Mouse (Mus musculus) liver, embryonic 14.5 days (tissue): ENCODE measurements around the gene Trio. TPM values are rescaled to one million over a fixed set of nuclear protein-coding genes. Genes with fewer than 3 reads are reported as not detected.
A peak's percentile ranks its signal among the peaks of the same experiment; 100 is the strongest.

ENCODE experiments used
- ATAC-seq: fragments of 200-750 bp; cut with Nextera tagmentation; 2 replicates; pipeline ENCODE4 v1.8.0; 2017; ENCODE audit warnings: moderate number of reproducible peaks, mild to moderate bottlenecking, moderate library complexity; ENCODE audit not compliant: insufficient read depth
- DNase-seq, 3 experiments: peaks; one replicate each; pipeline ENCODE4 v3.0.0-alpha.2; 2012 to 2013; ENCODE audit warnings: low read depth in 3 of 3, low spot score in 3 of 3
- H3K27ac ChIP-seq: fragments of 300-500 bp; sonication (generic); 2 replicates; pipeline ENCODE4 v1.5.1; 2014; ENCODE audit warnings: moderate library complexity, mild to moderate bottlenecking, control low read depth, inconsistent platforms
- H3K27me3 ChIP-seq: fragments of 300-500 bp; sonication (generic); 2 replicates; pipeline ENCODE4 v1.6.1; 2014; ENCODE audit warnings: mild to moderate bottlenecking, low read length, moderate library complexity; ENCODE audit not compliant: control insufficient read depth, insufficient read depth
- H3K36me3 ChIP-seq: fragments of 300-500 bp; sonication (generic); replicated peaks from 2 replicates; pipeline ENCODE4 v1.6.1; 2014; ENCODE audit warnings: low read depth; ENCODE audit not compliant: control insufficient read depth, insufficient read depth
- H3K4me1 ChIP-seq, 2 experiments: fragments of 200-500 bp in 1 of 2; fragments of 300-500 bp in 1 of 2; sonication (generic) in 1 of 2; replicated peaks; 2 replicates each; pipeline ENCODE4 v1.6.1; 2012 to 2014; ENCODE audit warnings: antibody characterized with exemption in 1 of 2, inconsistent platforms in 1 of 2, low read length in 1 of 2; ENCODE audit not compliant: control insufficient read depth in 2 of 2, insufficient read depth in 2 of 2
- H3K4me2 ChIP-seq: fragments of 300-500 bp; sonication (generic); 2 replicates; pipeline ENCODE4 v1.6.1; 2014; ENCODE audit warnings: low read depth, mild to moderate bottlenecking, control low read depth, moderate library complexity
- H3K4me3 ChIP-seq, 2 experiments: fragments of 200-500 bp in 1 of 2; fragments of 300-500 bp in 1 of 2; sonication (generic) in 1 of 2; 2 replicates each; pipeline ENCODE4 v1.5.1; 2012 to 2014; ENCODE audit warnings: low read depth in 2 of 2, low read length in 2 of 2, mild to moderate bottlenecking in 2 of 2, control low read depth in 1 of 2, inconsistent platforms in 1 of 2, moderate library complexity in 1 of 2; ENCODE audit not compliant: insufficient read depth in 1 of 2
- H3K9ac ChIP-seq: fragments of 300-500 bp; sonication (generic); replicated peaks from 2 replicates; pipeline ENCODE4 v1.6.1; 2014; ENCODE audit warnings: mild to moderate bottlenecking, control low read depth, moderate library complexity
- H3K9me3 ChIP-seq: fragments of 300-500 bp; sonication (generic); 2 replicates; pipeline ENCODE4 v1.6.1; 2016; ENCODE audit warnings: low read length, mixed read lengths; ENCODE audit not compliant: control insufficient read depth
- CTCF ChIP-seq: IDR thresholded peaks from 2 replicates; pipeline ENCODE4 v1.5.1; 2016; ENCODE audit warnings: antibody characterized with exemption, low read depth, control low read depth
- EP300 ChIP-seq: IDR thresholded peaks from 2 replicates; pipeline ENCODE4 v1.6.1; 2016; ENCODE audit warnings: antibody characterized with exemption, low read depth
- WGBS: fragments of 180-500 bp; shearing (Covaris S2); extraction: QIAGEN DNeasy Blood & Tissue Kit; methylation state at CpG from one replicate; pipeline ENCODE4 v1.1.7; 2014; ENCODE audit not compliant: insufficient replicate concordance; 5-methylcytosine and 5-hydroxymethylcytosine counted together
- polyA plus RNA-seq, 2 experiments: library from polyadenylated mRNA; depleted of rRNA in 1 of 2; stranded (reverse) in 1 of 2; unstranded in 1 of 2; fragments of >200 nt; fragmentation: Nextera tagmentation in 1 of 2; extraction: Ambion mirVana in 1 of 2; gene quantifications; 2 replicates each; pipeline versions ENCODE4 v1.2.1 to v1.2.3; 2012 to 2014

The Trio gene
- polyA plus RNA-seq, 2 experiments: 2.6 to 6.0 TPM

GRCm38 (mm10) chr15:27688041-27688651 is 337.5 kb downstream of the Trio start:
- Histone ChIP-seq H3K4me1 (no peaks in the 10 kb centered on the region), H3K27ac (no peak overlapping the region), H3K36me3 (no peaks in the 10 kb centered on the region), H3K9ac (no peak overlapping the region), H3K4me3 (no peak overlapping the region), H3K4me2 (no peak overlapping the region), H3K27me3 (no peaks in the 10 kb centered on the region), H3K9me3 (no peaks in the 10 kb centered on the region)
- DNase-seq (no peak), ATAC-seq (no peak)
- 21% methylated on average over 9 of the region's 9 CpGs for WGBS
- no peak for TF ChIP-seq EP300
- TF ChIP-seq CTCF: no peak

GRCm38 (mm10) chr15:27684813-27685212 is 340.8 kb downstream of the Trio start:
- peaks cover 0 to 10% of the 10 kb centered on the region in 2 experiments; a peak in 2 of 4 replicates for H3K4me1 ChIP-seq
- no peak for DNase-seq
- TF ChIP-seq CTCF (no peak), EP300 (no peak)
- H3K4me2 ChIP-seq: no peak overlapping the region
- H3K9me3 ChIP-seq: no peaks in the 10 kb centered on the region
- H3K4me3 ChIP-seq: no peak overlapping the region
- WGBS: 70% methylated on average over 7 of the region's 7 CpGs
- no peak overlapping the region for H3K27ac ChIP-seq
- no peak overlapping the region for H3K9ac ChIP-seq
- no peaks in the 10 kb centered on the region for H3K36me3 ChIP-seq
- ATAC-seq: no peak
- H3K27me3 ChIP-seq: peaks cover 4% of the 10 kb centered on the region; the same call in 1 of the 2 replicates

GRCm38 (mm10) chr15:27683206-27683605 is 342.4 kb downstream of the Trio start:
- no peak overlapping the region for H3K4me2 ChIP-seq
- no peak overlapping the region for H3K4me3 ChIP-seq
- H3K27me3 ChIP-seq: peaks cover 4% of the 10 kb centered on the region; the same call in 1 of the 2 replicates
- TF ChIP-seq EP300 (no peak), CTCF (no peak)
- ATAC-seq (no peak), DNase-seq (no peak)
- H3K4me1 ChIP-seq: peaks cover 0 to 10% of the 10 kb centered on the region in 2 experiments; a peak in 2 of 4 replicates
- WGBS: 67% methylated on average over 1 of the region's 1 CpGs
- H3K9me3 ChIP-seq: no peaks in the 10 kb centered on the region
- H3K9ac ChIP-seq: no peak overlapping the region
- no peaks in the 10 kb centered on the region for H3K36me3 ChIP-seq
- no peak overlapping the region for H3K27ac ChIP-seq

GRCm38 (mm10) chr15:27682619-27683018 is 343.0 kb downstream of the Trio start:
- H3K36me3 ChIP-seq: no peaks in the 10 kb centered on the region
- H3K9me3 ChIP-seq: no peaks in the 10 kb centered on the region
- ATAC-seq (no peak), DNase-seq (no peak)
- H3K27me3 ChIP-seq: peaks cover 4% of the 10 kb centered on the region; the same call in 1 of the 2 replicates
- H3K27ac ChIP-seq: no peak overlapping the region
- H3K4me3 ChIP-seq: no peak overlapping the region
- 52% methylated on average over 9 of the region's 9 CpGs for WGBS
- H3K4me2 ChIP-seq: no peak overlapping the region
- peaks cover 0 to 10% of the 10 kb centered on the region in 2 experiments; a peak in 2 of 4 replicates for H3K4me1 ChIP-seq
- TF ChIP-seq EP300 (no peak), CTCF (no peak)
- H3K9ac ChIP-seq: no peak overlapping the region

GRCm38 (mm10) chr15:27681419-27682187 is 344.0 kb downstream of the Trio start, which contains the start of gene Otulinl:
Gene Otulinl, minus strand, starts transcription at chr15:27681579.
- ATAC-seq (peak; percentile 93), DNase-seq (peak; percentile 62 to 74 (median 69))
- 2% methylated on average over 59 of the region's 59 CpGs for WGBS
- Histone ChIP-seq H3K27me3 (peaks cover 4% of the 10 kb centered on the region; the same call in 1 of the 2 replicates), H3K9ac (peak within 1 kb of the TSS; percentile 9; the same call in 1 of the 2 replicates), H3K4me2 (peak within 1 kb of the TSS; percentile 71), H3K4me1 (peaks cover 0 to 10% of the 10 kb centered on the region in 2 experiments; a peak in 2 of 4 replicates), H3K9me3 (no peaks in the 10 kb centered on the region), H3K27ac (no peak within 1 kb of the TSS), H3K36me3 (no peaks in the 10 kb centered on the region), H3K4me3 (peak within 1 kb of the TSS; percentile 52 to 60)
- TF ChIP-seq EP300 (no peak), CTCF (no peak; the same call in 1 of the 2 replicates)
